Mouse (Mus musculus): ENCODE measurements around the gene Ankrd52.

GRCm38 (mm10) chr10:128455280-128455679, 78.4 kb downstream of the Ankrd52 start:
- TF ChIP-seq CTCF (IDR thresholded peaks at IDR 0.05; ENCODE audit: low read depth) (peak; percentile 82), EP300 (optimal IDR thresholded peaks at IDR 0.05) (no peak)
